ENCODE assay signal across 8 mouse cellular contexts in the genomic region with DNA sequence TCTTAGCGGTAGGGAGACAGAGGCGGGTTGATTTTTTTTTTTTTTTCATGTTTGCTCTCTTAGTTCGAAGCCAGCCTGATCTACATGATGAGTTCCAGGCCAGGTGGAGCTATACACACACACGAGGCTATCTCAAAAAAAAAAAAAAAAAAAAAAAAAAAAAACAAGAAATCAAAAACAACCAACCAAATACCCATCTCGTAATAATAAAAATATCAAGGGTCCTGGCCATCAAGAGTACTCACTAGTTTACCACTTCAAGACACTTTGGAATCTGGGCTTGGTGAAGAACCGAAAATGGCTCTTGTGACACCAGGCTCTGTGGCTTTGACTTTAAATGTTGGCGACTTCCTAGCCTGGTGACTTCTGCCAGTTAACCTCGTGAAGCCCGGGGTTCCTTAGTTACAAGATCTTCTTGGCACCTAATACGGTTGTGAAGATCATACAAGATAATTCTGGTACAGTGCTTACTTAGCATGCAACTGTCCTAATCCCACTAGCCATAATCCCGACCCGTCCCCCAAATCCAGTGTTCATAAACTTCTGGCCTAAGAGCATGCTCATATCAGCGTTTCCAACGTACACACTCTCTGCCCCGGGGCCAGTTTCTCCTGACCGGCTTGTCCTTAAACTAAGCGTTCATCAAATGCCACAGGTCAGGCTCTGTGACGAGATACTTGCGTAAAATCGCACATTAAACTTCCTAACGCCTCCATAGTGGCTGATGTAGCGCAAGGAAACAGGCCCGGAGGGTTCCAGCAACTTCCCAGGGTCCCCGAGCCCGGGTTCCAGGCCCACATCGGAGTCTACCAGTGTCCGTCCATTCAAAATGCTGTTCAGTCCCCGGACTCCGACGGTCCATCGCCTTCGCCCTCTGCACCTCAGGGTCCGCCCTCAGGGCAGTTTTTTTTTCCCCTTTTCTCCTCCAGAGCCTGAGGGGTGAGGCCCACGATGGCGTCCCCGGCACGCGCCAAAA. TPM values are rescaled to one million over a fixed set of nuclear protein-coding genes. Genes with fewer than 3 reads are reported as not detected.
DNase-seq lines count a peak whose midpoint lies in the region; ATAC-seq and TF ChIP-seq lines count a peak whose summit lies in the region.

No protein-coding gene starts in this region.

- H3K36me3 ChIP-seq in testis, adult 2 months (ENCODE audit: control insufficient read depth, insufficient read depth, low read length), result no peaks in the 10 kb centered on the region
- no peaks in the 10 kb centered on the region for H3K36me3 ChIP-seq in forebrain, postnatal 0 days (ENCODE audit: insufficient read depth)
- H3K36me3 ChIP-seq in hindbrain, embryonic 13.5 days, result no peaks in the 10 kb centered on the region
- no peaks in the 10 kb centered on the region for H3K36me3 ChIP-seq in limb, embryonic 15.5 days
- H3K36me3 ChIP-seq in myocyte (ENCODE audit: control insufficient read depth, insufficient read depth), result no peaks in the 10 kb centered on the region

- H3K9me3 ChIP-seq in forebrain, postnatal 0 days (ENCODE audit: low read length), result no peaks in the 10 kb centered on the region
- H3K9me3 ChIP-seq in hindbrain, embryonic 13.5 days, result no peaks in the 10 kb centered on the region
- no peaks in the 10 kb centered on the region for H3K9me3 ChIP-seq in limb, embryonic 15.5 days

- peak overlapping the region; percentile 59 for H3ac ChIP-seq in myocyte (ENCODE audit: control insufficient read depth, insufficient read length)

- H3K79me2 ChIP-seq in myocyte (ENCODE audit: control insufficient read depth, insufficient read depth), result peaks cover 55% of the 10 kb centered on the region

- H3K4me1 ChIP-seq in testis, adult 2 months (ENCODE audit: control insufficient read depth, insufficient read depth, low read length), result peaks cover 6% of the 10 kb centered on the region
- peaks cover 1% of the 10 kb centered on the region; the same call in 1 of the 2 replicates for H3K4me1 ChIP-seq in brown adipose tissue, adult 24 weeks (ENCODE audit: control insufficient read depth, insufficient read depth, insufficient read length, low read length)
- no peaks in the 10 kb centered on the region for H3K4me1 ChIP-seq in forebrain, postnatal 0 days (ENCODE audit: insufficient read depth)
- peaks cover 16% of the 10 kb centered on the region for H3K4me1 ChIP-seq in hindbrain, embryonic 13.5 days (replicated peaks)
- H3K4me1 ChIP-seq in limb, embryonic 15.5 days, result peaks cover 3% of the 10 kb centered on the region; the same call in 1 of the 2 replicates

- no peaks in the 10 kb centered on the region for H3K27me3 ChIP-seq in testis, adult 2 months (ENCODE audit: control insufficient read depth, insufficient read depth, low read length)
- H3K27me3 ChIP-seq in forebrain, postnatal 0 days (ENCODE audit: insufficient read depth, low read length), result no peaks in the 10 kb centered on the region
- H3K27me3 ChIP-seq in hindbrain, embryonic 13.5 days, result no peaks in the 10 kb centered on the region; the same call in 1 of the 2 replicates
- no peaks in the 10 kb centered on the region for H3K27me3 ChIP-seq in limb, embryonic 15.5 days
- no peaks in the 10 kb centered on the region for H3K27me3 ChIP-seq in myocyte (ENCODE audit: control insufficient read depth, insufficient read depth, insufficient read length)

- WGBS in forebrain, postnatal 0 days, result 14% methylated on average over 38 of the region's 38 CpGs
- WGBS in hindbrain, embryonic 13.5 days, result 14% methylated on average over 38 of the region's 38 CpGs
- WGBS in limb, embryonic 15.5 days, result 12% methylated on average over 38 of the region's 38 CpGs

- peak overlapping the region; percentile 91 for H3K27ac ChIP-seq in testis, adult 2 months (ENCODE audit: control insufficient read depth, insufficient read depth, low read depth, low read length)
- H3K27ac ChIP-seq in brown adipose tissue, adult 24 weeks (replicated peaks; ENCODE audit: low read depth, low read length), result peak overlapping the region; percentile 79
- H3K27ac ChIP-seq in forebrain, postnatal 0 days (ENCODE audit: low read depth, low read length), result peak overlapping the region; percentile 71
- H3K27ac ChIP-seq in hindbrain, embryonic 13.5 days, result peak overlapping the region; percentile 35; the same call in 1 of the 2 replicates
- peak overlapping the region; percentile 81 for H3K27ac ChIP-seq in limb, embryonic 15.5 days

- no peak for DNase-seq in testis, postnatal 14 days (ENCODE audit: low spot score)
- DNase-seq in forebrain, postnatal 0 days, result peak; percentile 62
- DNase-seq in cerebellum, postnatal 25 days, result no peak

- no peak for TF ChIP-seq CTCF in testis, adult 2 months (IDR thresholded peaks at IDR 0.05; ENCODE audit: control insufficient read depth, insufficient read depth, insufficient replicate concordance, low read depth, low read length)
- TF ChIP-seq CTCF in forebrain, postnatal 0 days (IDR thresholded peaks at IDR 0.05; ENCODE audit: low read depth), result no peak

- H3K4me3 ChIP-seq in testis, adult 2 months (ENCODE audit: control insufficient read depth, low read depth, low read length), result peak overlapping the region; percentile 95
- peak overlapping the region; percentile 92 for H3K4me3 ChIP-seq in brown adipose tissue, adult 24 weeks (ENCODE audit: insufficient read depth, low read depth, low read length)
- peak overlapping the region; percentile 90 for H3K4me3 ChIP-seq in forebrain, postnatal 0 days (ENCODE audit: low read depth, low read length)
- H3K4me3 ChIP-seq in hindbrain, embryonic 13.5 days, result peak overlapping the region; percentile 79
- peak overlapping the region; percentile 91 for H3K4me3 ChIP-seq in limb, embryonic 15.5 days
- H3K4me3 ChIP-seq in myocyte, result peak overlapping the region; percentile 87

- peak overlapping the region; percentile 92 for H3K4me2 ChIP-seq in forebrain, postnatal 0 days (ENCODE audit: low read depth)
- H3K4me2 ChIP-seq in hindbrain, embryonic 13.5 days, result peak overlapping the region; percentile 92
- H3K4me2 ChIP-seq in limb, embryonic 15.5 days, result peak overlapping the region; percentile 92
- peak overlapping the region; percentile 87 for H3K4me2 ChIP-seq in myocyte (ENCODE audit: low read depth)

- peak; percentile 44 for ATAC-seq in forebrain, postnatal 0 days
- ATAC-seq in hindbrain, embryonic 13.5 days (ENCODE audit: low FRiP score), result peak; percentile 69
- peak; percentile 46; the same call in 1 of the 2 replicates for ATAC-seq in limb, embryonic 15.5 days (ENCODE audit: insufficient number of reproducible peaks, low FRiP score, low TSS enrichment, low read depth)

- H3K9ac ChIP-seq in forebrain, postnatal 0 days, result peak overlapping the region; percentile 87
- H3K9ac ChIP-seq in hindbrain, embryonic 13.5 days, result peak overlapping the region; percentile 85
- H3K9ac ChIP-seq in limb, embryonic 15.5 days, result peak overlapping the region; percentile 71

- no peak for TF ChIP-seq POLR2A in testis, adult 2 months (IDR thresholded peaks at IDR 0.05; ENCODE audit: control insufficient read depth, low read depth, low read length)
- no peak for TF ChIP-seq POLR2A in myocyte (IDR thresholded peaks at IDR 0.05; ENCODE audit: insufficient read length, low read depth)

TF ChIP-seq in myocyte, 11 proteins besides CTCF, POLR2A, EP300 and RAD21:
- TF ChIP-seq MAX (IDR thresholded peaks at IDR 0.05; ENCODE audit: low read depth) (no peak), REST (IDR thresholded peaks at IDR 0.05; ENCODE audit: insufficient read depth, insufficient read length) (no peak), MYOD1 (IDR thresholded peaks at IDR 0.05; ENCODE audit: control insufficient read depth in 1 of 3, insufficient read length in 2 of 3, low read depth in 2 of 3) (no peak), TCF12 (IDR thresholded peaks at IDR 0.05; ENCODE audit: insufficient read depth, poor library complexity, severe bottlenecking) (no peak), E2F4 (IDR thresholded peaks at IDR 0.05; ENCODE audit: insufficient read depth) (no peak), USF1 (IDR thresholded peaks at IDR 0.05; ENCODE audit: low read depth) (no peak), SRF (IDR thresholded peaks at IDR 0.05; ENCODE audit: control insufficient read depth, insufficient read length, low read depth) (no peak), POLR2AphosphoS2 (IDR thresholded peaks at IDR 0.05; ENCODE audit: insufficient read length, low read depth) (no peak), CEBPB (IDR thresholded peaks at IDR 0.05; ENCODE audit: insufficient read depth, poor library complexity, severe bottlenecking) (no peak), MYOG (IDR thresholded peaks at IDR 0.05; ENCODE audit: control insufficient read depth in 1 of 3, insufficient read depth in 1 of 3, insufficient read length in 2 of 3, low read depth in 2 of 3) (no peak), TCF3 (IDR thresholded peaks at IDR 0.05; ENCODE audit: insufficient read length, low read depth) (no peak)
TF ChIP-seq in myocyte: peak in this region for 0.

RNA-seq across cellular contexts. Expression of gene Slc16a1, which starts 0.8 kb away (rescaled TPM):
- 9.9 and 11.6 TPM in 2 replicates for polyA plus RNA-seq in testis, adult 2 months (2012; rRNA removed)
- 185 and 208 TPM in 2 replicates for polyA plus RNA-seq in brown adipose tissue, adult 24 weeks (2012; ENCODE audit: insufficient read depth, insufficient read length, missing spikeins)
- 32.1 and 33.4 TPM in 2 replicates for total RNA-seq in forebrain, postnatal 0 days (2014; rRNA removed)
- polyA plus RNA-seq in forebrain, postnatal 0 days (2015; fragmentation: Nextera tagmentation; extraction: Ambion mirVana), result 17.4 and 20.2 TPM in 2 replicates
- 8.3 and 8.4 TPM in 2 replicates for polyA plus RNA-seq in hindbrain, embryonic 13.5 days (2015; fragmentation: Nextera tagmentation; extraction: Ambion mirVana)
- 43.7 and 45.6 TPM in 2 replicates for polyA plus RNA-seq in limb, embryonic 15.5 days (2015; fragmentation: Nextera tagmentation; extraction: Ambion mirVana)
- 24.7 TPM for polyA plus RNA-seq in myocyte (2012; fragmentation: generic; extraction: Trizol)

Comparison
In these comparisons a context has a peak if more than half of its experiments do, and no peak if none do; other contexts are left out.
1. H3K27ac ChIP-seq: peak in every context shown above with its lines; median percentile 91 in testis, adult 2 months; 81 in limb, embryonic 15.5 days; 79 in brown adipose tissue, adult 24 weeks; 71 in forebrain, postnatal 0 days; 35 in hindbrain, embryonic 13.5 days.